Mouse (Mus musculus): ENCODE data around the gene Vmn2r83.
"Not testable (repeated sequence)": the region's sequence is repeated elsewhere in the genome, so short reads cannot be mapped to it uniquely, and the experiment has no call there.

Vmn2r83 gene

GRCm38 (mm10) chr10:79468431-79468830, at the start of gene Vmn2r83:
Vmn2r83 (plus strand) TSS chr10:79468731.
- DNase-seq (ENCODE audit: low spot score) = no peak

GRCm38 (mm10) chr10:79435141-79435820, 33.2 kb upstream of the Vmn2r83 start:
- not testable (repeated sequence) for DNase-seq (ENCODE audit: low spot score)

GRCm38 (mm10) chr10:79495886-79496285, 27.4 kb downstream of the Vmn2r83 start:
- no peak for DNase-seq (ENCODE audit: low spot score)

- no peak for DNase-seq (ENCODE audit: low spot score)
Measured at GRCm38 (mm10) chr10:79496701-79497288, 28.3 kb downstream of the Vmn2r83 start.

GRCm38 (mm10) chr10:79502830-79503644, 34.5 kb downstream of the Vmn2r83 start:
- no peak for DNase-seq (ENCODE audit: low spot score)

GRCm38 (mm10) chr10:79506709-79507108, 38.2 kb downstream of the Vmn2r83 start:
- DNase-seq (ENCODE audit: low spot score) = no peak

GRCm38 (mm10) chr10:79524433-79524832, 55.9 kb downstream of the Vmn2r83 start:
- no peak for DNase-seq (ENCODE audit: low spot score)

- no peak for DNase-seq (ENCODE audit: low spot score)
Measured at GRCm38 (mm10) chr10:79525456-79526325, 57.2 kb downstream of the Vmn2r83 start.

GRCm38 (mm10) chr10:79526661-79527452, 58.3 kb downstream of the Vmn2r83 start:
- DNase-seq (ENCODE audit: low spot score) = no peak

- no peak for DNase-seq (ENCODE audit: low spot score)
Measured at GRCm38 (mm10) chr10:79527453-79527845, 58.9 kb downstream of the Vmn2r83 start.

GRCm38 (mm10) chr10:79528081-79528480, 59.5 kb downstream of the Vmn2r83 start:
- DNase-seq (ENCODE audit: low spot score) = no peak

- DNase-seq (ENCODE audit: low spot score) = no peak
Measured at GRCm38 (mm10) chr10:79530241-79530640, 61.7 kb downstream of the Vmn2r83 start.

GRCm38 (mm10) chr10:79530721-79531120, 62.2 kb downstream of the Vmn2r83 start:
- DNase-seq (ENCODE audit: low spot score) = no peak

GRCm38 (mm10) chr10:79531593-79531992, 63.1 kb downstream of the Vmn2r83 start:
- DNase-seq (ENCODE audit: low spot score) = no peak

GRCm38 (mm10) chr10:79532678-79533077, 64.1 kb downstream of the Vmn2r83 start:
- no peak for DNase-seq (ENCODE audit: low spot score)

GRCm38 (mm10) chr10:79533126-79533911, 64.8 kb downstream of the Vmn2r83 start, which contains the start of gene Plpp2:
Plpp2 (minus strand) TSS chr10:79533796.
- peak; percentile 86 for DNase-seq (ENCODE audit: low spot score)

- DNase-seq (ENCODE audit: low spot score) = no peak
Measured at GRCm38 (mm10) chr10:79534426-79534825, 65.9 kb downstream of the Vmn2r83 start.

GRCm38 (mm10) chr10:79535431-79535830, 66.9 kb downstream of the Vmn2r83 start:
- no peak for DNase-seq (ENCODE audit: low spot score)

GRCm38 (mm10) chr10:79536461-79537080, 68.0 kb downstream of the Vmn2r83 start:
- no peak for DNase-seq (ENCODE audit: low spot score)

GRCm38 (mm10) chr10:79537271-79537670, 68.7 kb downstream of the Vmn2r83 start:
- DNase-seq (ENCODE audit: low spot score) = no peak

Data from MN1 (cell line).